In the genomic region with DNA sequence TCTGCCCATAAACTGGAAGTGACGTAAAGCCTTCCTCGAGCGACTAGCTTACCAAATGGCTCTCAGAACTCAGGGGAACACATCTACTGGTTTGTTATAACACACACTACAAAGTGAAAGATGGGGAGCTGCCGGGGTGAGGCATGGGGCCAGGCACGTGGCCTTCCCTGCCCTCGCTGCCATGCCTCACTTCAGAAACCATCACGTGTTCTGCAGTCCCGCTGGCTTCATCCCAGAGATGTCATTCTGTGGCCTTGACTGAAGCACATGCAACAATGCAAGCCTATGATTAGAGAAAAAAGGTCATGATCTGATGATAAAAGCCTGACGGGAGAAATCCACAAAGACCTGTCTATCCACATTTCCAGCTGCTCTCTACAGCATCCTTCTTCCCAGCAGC, we compare ENCODE assay signal across 1 mouse cellular context.
TF ChIP-seq lines count a peak whose summit lies in the region.

No protein-coding gene starts in this region.

TF ChIP-seq in MEL, 35 proteins besides CTCF, POLR2A, EP300 and RAD21 (continued from another document):
- TF ChIP-seq TCF12 (IDR thresholded peaks at IDR 0.05; ENCODE audit: low read depth, low read length) (no peak), TAL1 (IDR thresholded peaks at IDR 0.05; ENCODE audit: low read length) (no peak), E2F4 (IDR thresholded peaks at IDR 0.05; ENCODE audit: borderline replicate concordance, low read depth, low read length) (no peak), POLR2AphosphoS2 (IDR thresholded peaks at IDR 0.05; ENCODE audit: low read length) (no peak), MAX (IDR thresholded peaks at IDR 0.05; ENCODE audit: low read length) (no peak), KAT2A (conservative IDR thresholded peaks at IDR 0.05; ENCODE audit: low read depth, low read length) (no peak), CHD2 (IDR thresholded peaks at IDR 0.05; ENCODE audit: low read length) (no peak), ZC3H11A (IDR thresholded peaks at IDR 0.05; ENCODE audit: low read depth, low read length) (no peak), MXI1 (IDR thresholded peaks at IDR 0.05; ENCODE audit: low read depth, low read length) (no peak), USF1 (IDR thresholded peaks at IDR 0.05; ENCODE audit: low read depth, low read length) (no peak), ZMIZ1 (IDR thresholded peaks at IDR 0.05; ENCODE audit: low read depth, low read length) (no peak), TBP (IDR thresholded peaks at IDR 0.05; ENCODE audit: low read depth, low read length) (no peak)
